Mouse (Mus musculus) liver, embryonic 11.5 days (tissue): ENCODE results near the gene 1700016H13Rik. TPM values are rescaled to one million over a fixed set of nuclear protein-coding genes. Genes with fewer than 3 reads are reported as not detected.

ENCODE experiments used
- ATAC-seq: fragments of 200-750 bp; cut with Nextera tagmentation; replicated peaks from 2 replicates; pipeline ENCODE4 v1.8.0; 2017; ENCODE audit warnings: moderate number of reproducible peaks, mild to moderate bottlenecking, moderate TSS enrichment, moderate library complexity; ENCODE audit not compliant: low FRiP score
- DNase-seq: peaks from one replicate; pipeline ENCODE4 v3.0.0-alpha.2; 2017; ENCODE audit warnings: low spot score
- H3K27ac ChIP-seq: fragments of 300-500 bp; sonication (generic); 2 replicates; pipeline ENCODE4 v1.5.1; 2014; ENCODE audit warnings: mild to moderate bottlenecking, low read depth, low read length, control low read depth
- H3K27me3 ChIP-seq: fragments of 300-500 bp; sonication (generic); replicated peaks from 2 replicates; pipeline ENCODE4 v1.6.1; 2014; ENCODE audit warnings: low read length, mixed read lengths; ENCODE audit not compliant: control insufficient read depth, insufficient read depth
- H3K36me3 ChIP-seq: fragments of 300-500 bp; sonication (generic); 2 replicates; pipeline ENCODE4 v1.6.1; 2014; ENCODE audit warnings: mild to moderate bottlenecking, low read length, moderate library complexity, mixed read lengths; ENCODE audit not compliant: control insufficient read depth, insufficient read depth
- H3K4me1 ChIP-seq: fragments of 300-500 bp; sonication (generic); replicated peaks from 2 replicates; pipeline ENCODE4 v1.6.1; 2014; ENCODE audit warnings: low read length, mixed read lengths; ENCODE audit not compliant: control insufficient read depth, insufficient read depth
- H3K4me2 ChIP-seq: fragments of 300-500 bp; sonication (generic); 2 replicates; pipeline ENCODE4 v1.6.1; 2014; ENCODE audit warnings: mild to moderate bottlenecking, control low read depth, moderate library complexity
- H3K4me3 ChIP-seq: fragments of 300-500 bp; sonication (generic); 2 replicates; pipeline ENCODE4 v1.5.1; 2014; ENCODE audit warnings: low read depth, low read length, control low read depth
- H3K9ac ChIP-seq: fragments of 300-500 bp; sonication (generic); 2 replicates; pipeline ENCODE4 v1.6.1; 2014; ENCODE audit warnings: low read depth, low read length, control low read depth
- H3K9me3 ChIP-seq: fragments of 300-500 bp; sonication (generic); 2 replicates; pipeline ENCODE4 v1.6.1; 2016; ENCODE audit warnings: low read length, inconsistent platforms, mixed read lengths; ENCODE audit not compliant: control insufficient read depth
- WGBS: fragments of 180-500 bp; shearing (Covaris S2); extraction: QIAGEN DNeasy Blood & Tissue Kit; methylation state at CpG from one replicate; pipeline ENCODE4 v1.1.7; 2014; 5-methylcytosine and 5-hydroxymethylcytosine counted together
- polyA plus RNA-seq: library from polyadenylated mRNA; unstranded; fragments of >200 nt; fragmentation: Nextera tagmentation; extraction: Ambion mirVana; gene quantifications from 2 replicates; pipeline ENCODE4 v1.2.1, GENCODE M21; 2014

The 1700016H13Rik gene
- polyA plus RNA-seq, 1 experiment from 2014 or later, result 0.15 TPM

DNA sequence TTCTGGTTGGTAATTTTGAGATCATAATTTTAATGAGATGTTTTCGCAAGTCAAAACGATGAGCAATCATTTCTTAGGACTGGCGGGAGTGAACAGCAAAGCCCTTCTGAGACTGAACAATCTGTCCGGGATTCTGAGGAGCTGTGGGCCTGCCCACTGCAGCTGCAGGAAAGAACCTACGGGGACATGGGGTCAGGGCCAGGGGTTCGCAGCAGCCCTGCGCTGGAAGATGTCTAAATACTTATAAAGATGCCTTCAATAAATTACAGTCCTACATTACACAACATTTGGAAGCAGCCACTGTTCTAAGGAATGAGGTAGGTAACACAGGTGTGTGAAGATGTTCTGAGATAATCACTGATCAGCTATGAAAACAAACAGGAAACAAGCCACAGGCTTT is 50.1 kb downstream of the 1700016H13Rik start:
- DNase-seq, result no peak
- no peak overlapping the region for H3K9ac ChIP-seq
- no peaks in the 10 kb centered on the region for H3K4me1 ChIP-seq
- H3K27me3 ChIP-seq, result no peaks in the 10 kb centered on the region
- 82% methylated on average over 7 of the region's 7 CpGs for WGBS
- no peak overlapping the region for H3K4me3 ChIP-seq
- no peaks in the 10 kb centered on the region for H3K9me3 ChIP-seq
- no peak overlapping the region for H3K27ac ChIP-seq
- H3K4me2 ChIP-seq, result no peak overlapping the region
- H3K36me3 ChIP-seq, result no peaks in the 10 kb centered on the region
- no peak for ATAC-seq

DNA sequence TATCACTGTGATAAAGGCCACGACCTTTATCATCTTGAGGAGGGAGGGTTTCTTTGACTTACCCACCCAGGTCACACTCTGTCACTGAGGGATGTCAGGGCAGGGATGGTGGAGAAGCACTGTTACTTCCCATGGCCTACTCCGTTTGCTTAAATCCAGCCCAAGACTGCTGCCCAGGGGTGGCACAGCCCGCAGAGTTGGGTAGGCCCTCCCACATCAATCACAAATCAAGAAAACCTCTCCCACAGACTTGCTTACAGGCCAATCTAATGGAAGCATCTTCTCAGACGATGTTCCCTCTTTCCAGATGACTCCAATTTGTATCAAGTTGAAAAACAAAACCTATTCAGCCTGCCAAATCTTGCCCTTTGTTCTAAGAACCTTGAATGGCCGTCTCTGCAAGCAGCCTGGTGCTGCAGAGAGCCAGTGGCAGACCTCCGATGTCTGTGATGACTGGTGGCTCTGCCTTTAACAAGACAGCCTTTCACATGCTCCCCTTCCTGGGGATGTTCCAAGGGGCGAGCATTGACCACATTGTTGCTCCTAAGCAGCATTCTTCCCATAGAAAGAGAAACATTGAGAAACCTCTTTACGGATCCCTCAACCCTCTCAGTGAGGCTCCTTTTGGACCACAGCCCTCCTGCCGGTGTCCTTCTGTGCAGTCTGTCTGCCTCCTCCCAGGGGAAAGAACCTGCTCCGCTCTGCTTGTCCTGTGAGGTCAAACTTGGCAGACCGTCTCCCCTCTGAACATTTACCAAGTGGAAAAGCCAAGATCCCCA is 52.5 kb downstream of the 1700016H13Rik start:
- H3K4me2 ChIP-seq, result no peak overlapping the region
- DNase-seq, result no peak
- H3K9me3 ChIP-seq, result no peaks in the 10 kb centered on the region
- H3K9ac ChIP-seq, result no peak overlapping the region
- 70% methylated on average over 11 of the region's 11 CpGs for WGBS
- H3K27me3 ChIP-seq, result no peaks in the 10 kb centered on the region
- no peaks in the 10 kb centered on the region for H3K4me1 ChIP-seq
- H3K36me3 ChIP-seq, result no peaks in the 10 kb centered on the region
- H3K4me3 ChIP-seq, result no peak overlapping the region
- H3K27ac ChIP-seq, result no peak overlapping the region
- ATAC-seq, result no peak

- no peak overlapping the region for H3K4me2 ChIP-seq
- no peaks in the 10 kb centered on the region for H3K9me3 ChIP-seq
- DNase-seq (no peak), ATAC-seq (no peak)
- WGBS, result 83% methylated on average over 5 of the region's 5 CpGs
- no peak overlapping the region for H3K27ac ChIP-seq
- H3K4me3 ChIP-seq, result no peak overlapping the region
- H3K4me1 ChIP-seq, result no peaks in the 10 kb centered on the region
- no peak overlapping the region for H3K9ac ChIP-seq
- no peaks in the 10 kb centered on the region for H3K36me3 ChIP-seq
- no peaks in the 10 kb centered on the region for H3K27me3 ChIP-seq
Observed at GRCm38 (mm10) chr5:103598881-103599280, 56.9 kb downstream of the 1700016H13Rik start.

DNA sequence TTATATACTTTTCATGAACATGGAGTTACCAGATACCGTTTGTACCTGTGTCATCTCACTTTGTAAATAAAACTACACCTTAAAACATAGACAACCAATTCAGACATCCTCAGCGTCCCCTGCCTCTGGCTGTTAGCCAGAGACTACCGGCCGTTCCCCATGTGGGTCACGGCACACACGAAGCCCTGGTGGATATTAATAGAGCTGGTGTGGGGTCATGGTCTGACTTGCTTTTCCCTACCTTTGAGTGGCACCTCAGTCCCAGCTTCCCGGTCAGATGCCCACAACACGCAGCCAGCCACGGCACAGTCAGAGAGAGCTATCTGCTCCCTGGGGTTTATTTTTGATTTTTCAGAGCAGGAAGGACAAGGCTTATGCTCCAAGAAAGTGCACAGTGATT is 57.5 kb downstream of the 1700016H13Rik start:
- DNase-seq (no peak), ATAC-seq (no peak)
- WGBS, result 87% methylated on average over 9 of the region's 9 CpGs
- Histone ChIP-seq H3K4me1 (no peaks in the 10 kb centered on the region), H3K36me3 (no peaks in the 10 kb centered on the region), H3K27ac (no peak overlapping the region), H3K27me3 (no peaks in the 10 kb centered on the region), H3K4me3 (no peak overlapping the region), H3K9me3 (no peaks in the 10 kb centered on the region), H3K9ac (no peak overlapping the region), H3K4me2 (no peak overlapping the region)

Other genes starting within 250 kb of the 1700016H13Rik start
- 9.5 and 9.7 TPM in 2 replicates for gene Ptpn13, start 230.8 kb downstream of the 1700016H13Rik start, polyA plus RNA-seq
- gene Slc10a6, start 26.6 kb downstream of the 1700016H13Rik start, polyA plus RNA-seq, result 0.15 TPM in 1 of 2 replicates, not detected in the other
- 19.3 and 19.7 TPM in 2 replicates for gene Aff1, start 36.4 kb upstream of the 1700016H13Rik start, polyA plus RNA-seq